Mouse (Mus musculus): ENCODE measurements around the gene Mgat4d.

GRCm38 (mm10) chr8:83332864-83333263 is 15.4 kb upstream of the Mgat4d start:
- no peak for TF ChIP-seq CTCF (IDR thresholded peaks at IDR 0.05; ENCODE audit: borderline replicate concordance, insufficient read depth, low read length)
- no peak for TF ChIP-seq POLR2A (IDR thresholded peaks at IDR 0.05; ENCODE audit: low read depth, low read length)
